Mouse (Mus musculus) neural tube, embryonic 11.5 days (tissue): Measurements from ENCODE around the gene Cnih2. TPM values are rescaled to one million over a fixed set of nuclear protein-coding genes. Genes with fewer than 3 reads are reported as not detected.

Source experiments
- ATAC-seq: fragments of 200-750 bp; cut with Nextera tagmentation; 2 replicates; pipeline ENCODE4 v1.8.0; 2017; ENCODE audit warnings: moderate number of reproducible peaks, mild to moderate bottlenecking, moderate TSS enrichment, moderate library complexity; ENCODE audit not compliant: insufficient read depth, low FRiP score, low TSS enrichment
- DNase-seq: peaks from one replicate; pipeline ENCODE4 v3.0.0-alpha.2; 2015; ENCODE audit warnings: low spot score
- H3K27ac ChIP-seq: fragments of 300-500 bp; sonication (generic); 2 replicates; pipeline ENCODE4 v1.5.1; 2014; ENCODE audit warnings: low read depth, mild to moderate bottlenecking, low read length
- H3K27me3 ChIP-seq: fragments of 300-500 bp; sonication (generic); 2 replicates; pipeline ENCODE4 v1.6.1; 2014; ENCODE audit warnings: mild to moderate bottlenecking, low read length, mixed read lengths; ENCODE audit not compliant: control insufficient read depth, insufficient read depth
- H3K36me3 ChIP-seq: fragments of 300-500 bp; sonication (generic); 2 replicates; pipeline ENCODE4 v1.6.1; 2014; ENCODE audit warnings: mild to moderate bottlenecking, low read length, moderate library complexity, mixed read lengths; ENCODE audit not compliant: control insufficient read depth, insufficient read depth
- H3K4me1 ChIP-seq: fragments of 300-500 bp; sonication (generic); 2 replicates; pipeline ENCODE4 v1.6.1; 2014; ENCODE audit warnings: low read length, mixed read lengths; ENCODE audit not compliant: control insufficient read depth, insufficient read depth
- H3K4me2 ChIP-seq: fragments of 300-500 bp; sonication (generic); 2 replicates; pipeline ENCODE4 v1.6.1; 2014; ENCODE audit warnings: low read depth, mild to moderate bottlenecking, moderate library complexity
- H3K4me3 ChIP-seq: fragments of 300-500 bp; sonication (generic); 2 replicates; pipeline ENCODE4 v1.5.1; 2014; ENCODE audit warnings: low read depth, low read length
- H3K9ac ChIP-seq: fragments of 300-500 bp; sonication (generic); 2 replicates; pipeline ENCODE4 v1.6.1; 2014; ENCODE audit warnings: mild to moderate bottlenecking, low read length
- H3K9me3 ChIP-seq: fragments of 300-500 bp; sonication (generic); 2 replicates; pipeline ENCODE4 v1.6.1; 2016; ENCODE audit warnings: low read length; ENCODE audit not compliant: control insufficient read depth
- WGBS: fragments of 180-500 bp; shearing (Covaris S2); extraction: QIAGEN DNeasy Blood & Tissue Kit; methylation state at CpG from one replicate; pipeline ENCODE4 v1.1.7; 2014; 5-methylcytosine and 5-hydroxymethylcytosine counted together
- polyA plus RNA-seq: library from polyadenylated mRNA; unstranded; fragments of >200 nt; fragmentation: Nextera tagmentation; extraction: Ambion mirVana; gene quantifications from 2 replicates; pipeline ENCODE4 v1.2.1, GENCODE M21; 2014

Gene Cnih2
- polyA plus RNA-seq, 1 experiment from 2014 or later: 127 TPM

- DNase-seq (peak; percentile 74), ATAC-seq (no peak)
- peak within 1 kb of the TSS; percentile 42 for H3K4me3 ChIP-seq
- peak within 1 kb of the TSS; percentile 74 for H3K4me2 ChIP-seq
- H3K27ac ChIP-seq: peak within 1 kb of the TSS; percentile 44; the same call in 1 of the 2 replicates
- no peaks in the 10 kb centered on the region for H3K36me3 ChIP-seq
- H3K9me3 ChIP-seq: no peaks in the 10 kb centered on the region
- 2% methylated on average over 55 of the region's 56 CpGs for WGBS
- H3K27me3 ChIP-seq: peaks cover 35% of the 10 kb centered on the region
- H3K4me1 ChIP-seq: peaks cover 33% of the 10 kb centered on the region
- peak within 1 kb of the TSS; percentile 60 for H3K9ac ChIP-seq
Observed at GRCm38 (mm10) chr19:5067867-5068569, 30.3 kb downstream of the Cnih2 start, which contains the start of gene Cd248. Gene Cd248 (plus strand): TSS chr19:5068078.

- ATAC-seq: no peak
- Histone ChIP-seq H3K27ac (peak overlapping the region; percentile 44; the same call in 1 of the 2 replicates), H3K4me2 (peak overlapping the region; percentile 74), H3K27me3 (peaks cover 35% of the 10 kb centered on the region), H3K4me1 (peaks cover 33% of the 10 kb centered on the region), H3K9me3 (no peaks in the 10 kb centered on the region), H3K9ac (peak overlapping the region; percentile 60), H3K36me3 (no peaks in the 10 kb centered on the region), H3K4me3 (peak overlapping the region; percentile 42)
- DNase-seq: no peak
- WGBS: 10% methylated on average over 15 of the region's 15 CpGs
Observed at GRCm38 (mm10) chr19:5067040-5067799, 31.1 kb downstream of the Cnih2 start.

GRCm38 (mm10) chr19:5065104-5065503, 33.2 kb downstream of the Cnih2 start:
- Histone ChIP-seq H3K9me3 (no peaks in the 10 kb centered on the region), H3K4me2 (no peak overlapping the region), H3K9ac (no peak overlapping the region), H3K27ac (no peak overlapping the region), H3K4me3 (no peak overlapping the region), H3K27me3 (peaks cover 31% of the 10 kb centered on the region), H3K4me1 (peaks cover 20% of the 10 kb centered on the region), H3K36me3 (no peaks in the 10 kb centered on the region)
- 67% methylated on average over 7 of the region's 7 CpGs for WGBS
- no peak for ATAC-seq
- DNase-seq: no peak

- H3K27me3 ChIP-seq: peaks cover 7% of the 10 kb centered on the region; the same call in 1 of the 2 replicates
- no peak overlapping the region for H3K4me3 ChIP-seq
- peaks cover 17% of the 10 kb centered on the region; the same call in 1 of the 2 replicates for H3K4me1 ChIP-seq
- 76% methylated on average over 6 of the region's 6 CpGs for WGBS
- no peak for ATAC-seq
- no peak overlapping the region for H3K4me2 ChIP-seq
- no peaks in the 10 kb centered on the region for H3K9me3 ChIP-seq
- H3K27ac ChIP-seq: no peak overlapping the region
- no peak overlapping the region for H3K9ac ChIP-seq
- no peak for DNase-seq
- H3K36me3 ChIP-seq: no peaks in the 10 kb centered on the region
Observed at GRCm38 (mm10) chr19:5062446-5062845, 35.9 kb downstream of the Cnih2 start.

DNA sequence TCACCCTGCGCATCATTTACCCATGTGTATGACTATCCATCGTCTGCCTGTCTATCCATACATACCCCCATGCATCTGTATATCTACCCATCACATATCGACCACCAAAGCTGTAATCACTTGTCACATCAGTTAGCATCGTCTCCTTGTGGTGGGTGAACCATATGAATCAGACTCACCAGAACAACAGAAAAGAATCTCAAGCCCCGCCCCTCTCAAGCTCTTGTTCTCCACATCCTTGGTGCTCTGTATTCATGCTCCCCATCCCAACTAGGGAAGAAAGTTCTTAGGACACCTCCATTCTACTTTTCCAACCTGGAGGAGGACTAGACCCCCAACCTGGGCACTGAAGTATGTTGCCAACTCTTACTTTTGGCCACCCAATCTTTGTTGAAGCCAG, 36.3 kb downstream of the Cnih2 start:
- H3K27ac ChIP-seq: no peak overlapping the region
- no peak overlapping the region for H3K4me2 ChIP-seq
- peaks cover 5% of the 10 kb centered on the region; the same call in 1 of the 2 replicates for H3K27me3 ChIP-seq
- no peaks in the 10 kb centered on the region for H3K36me3 ChIP-seq
- no peak overlapping the region for H3K9ac ChIP-seq
- ATAC-seq (no peak), DNase-seq (no peak)
- H3K9me3 ChIP-seq: no peaks in the 10 kb centered on the region
- no peak overlapping the region for H3K4me3 ChIP-seq
- H3K4me1 ChIP-seq: peaks cover 13% of the 10 kb centered on the region; the same call in 1 of the 2 replicates
- WGBS: 83% methylated on average over 5 of the region's 5 CpGs

DNA sequence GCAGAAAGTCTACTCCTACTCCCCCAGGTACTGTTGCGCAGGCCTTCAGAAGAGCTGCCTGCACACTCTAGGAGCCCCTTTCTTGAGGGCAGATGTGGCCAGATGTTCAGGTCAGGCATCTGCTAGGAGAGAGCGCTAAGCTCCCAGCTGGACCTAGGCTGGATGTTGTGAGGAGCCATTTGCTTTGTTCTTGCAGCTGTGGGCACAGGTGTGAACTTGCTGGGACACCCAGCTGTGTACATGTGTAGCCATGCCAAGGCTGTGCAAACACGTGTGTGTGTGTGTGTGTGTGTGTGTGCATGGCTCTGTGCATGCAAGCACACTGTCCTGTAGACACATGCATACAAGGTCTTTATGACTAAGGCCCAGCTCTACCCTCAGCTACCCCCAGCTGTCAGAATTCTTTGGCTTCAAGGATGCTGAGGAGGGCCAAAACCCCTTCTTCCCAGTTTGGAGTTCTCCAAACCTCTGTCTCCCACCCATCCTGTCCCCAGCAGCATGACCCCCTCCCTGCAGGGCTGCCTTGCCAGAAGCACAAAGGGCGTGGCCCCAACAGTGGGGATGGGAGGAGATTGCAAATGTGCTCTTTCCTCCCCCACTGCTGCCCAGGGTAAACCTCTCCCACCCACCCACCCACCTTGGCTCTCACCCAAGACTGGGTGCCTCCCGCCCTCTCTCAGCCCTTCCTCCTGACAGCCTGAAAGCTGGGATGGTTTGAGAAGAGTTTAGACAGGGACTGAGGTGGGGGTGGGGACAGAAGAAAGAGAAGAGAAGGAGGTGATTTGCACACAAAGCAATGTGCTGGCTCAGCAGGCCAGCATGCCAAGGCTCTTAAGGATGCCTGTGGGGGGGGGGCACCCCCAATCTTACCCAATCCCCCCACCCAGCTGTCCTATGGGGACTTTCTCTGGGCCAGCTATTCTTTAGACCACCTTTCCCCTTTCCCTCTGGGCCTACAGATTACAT, 37.7 kb downstream of the Cnih2 start:
- ATAC-seq (no peak), DNase-seq (no peak)
- H3K4me3 ChIP-seq: no peak overlapping the region
- no peaks in the 10 kb centered on the region for H3K9me3 ChIP-seq
- H3K27ac ChIP-seq: no peak overlapping the region
- no peak overlapping the region for H3K9ac ChIP-seq
- 0 out of 2 replicates have a peak, but pooled peaks cover 12% of the 10 kb centered on the region for H3K4me1 ChIP-seq
- H3K36me3 ChIP-seq: no peaks in the 10 kb centered on the region
- 39% methylated on average over 5 of the region's 5 CpGs for WGBS
- no peak overlapping the region for H3K4me2 ChIP-seq
- H3K27me3 ChIP-seq: 0 out of 2 replicates have a peak, but pooled peaks cover 2% of the 10 kb centered on the region

GRCm38 (mm10) chr19:5058801-5059771, 39.2 kb downstream of the Cnih2 start:
- Histone ChIP-seq H3K27me3 (no peaks in the 10 kb centered on the region; the same call in 1 of the 2 replicates), H3K9ac (peak overlapping the region; percentile 20; the same call in 1 of the 2 replicates), H3K9me3 (no peaks in the 10 kb centered on the region), H3K4me2 (no peak overlapping the region), H3K4me1 (0 out of 2 replicates have a peak, but pooled peaks cover 12% of the 10 kb centered on the region), H3K4me3 (no peak overlapping the region), H3K27ac (no peak overlapping the region), H3K36me3 (no peaks in the 10 kb centered on the region)
- WGBS: 17% methylated on average over 10 of the region's 10 CpGs
- no peak for DNase-seq
- ATAC-seq: no peak
